Mouse (Mus musculus): Measurements from ENCODE around the gene Hpd. TPM values are rescaled to one million over a fixed set of nuclear protein-coding genes. Genes with fewer than 3 reads are reported as not detected.
A peak's percentile ranks its signal among the peaks of the same experiment; 100 is the strongest.

Hpd gene
- polyA plus RNA-seq, 1 experiment from 2014 or later: not detected

- WGBS: 79% methylated on average over 5 of the region's 5 CpGs
Measured at GRCm38 (mm10) chr5:123178792-123179191, 3.7 kb downstream of the Hpd start.

DNA sequence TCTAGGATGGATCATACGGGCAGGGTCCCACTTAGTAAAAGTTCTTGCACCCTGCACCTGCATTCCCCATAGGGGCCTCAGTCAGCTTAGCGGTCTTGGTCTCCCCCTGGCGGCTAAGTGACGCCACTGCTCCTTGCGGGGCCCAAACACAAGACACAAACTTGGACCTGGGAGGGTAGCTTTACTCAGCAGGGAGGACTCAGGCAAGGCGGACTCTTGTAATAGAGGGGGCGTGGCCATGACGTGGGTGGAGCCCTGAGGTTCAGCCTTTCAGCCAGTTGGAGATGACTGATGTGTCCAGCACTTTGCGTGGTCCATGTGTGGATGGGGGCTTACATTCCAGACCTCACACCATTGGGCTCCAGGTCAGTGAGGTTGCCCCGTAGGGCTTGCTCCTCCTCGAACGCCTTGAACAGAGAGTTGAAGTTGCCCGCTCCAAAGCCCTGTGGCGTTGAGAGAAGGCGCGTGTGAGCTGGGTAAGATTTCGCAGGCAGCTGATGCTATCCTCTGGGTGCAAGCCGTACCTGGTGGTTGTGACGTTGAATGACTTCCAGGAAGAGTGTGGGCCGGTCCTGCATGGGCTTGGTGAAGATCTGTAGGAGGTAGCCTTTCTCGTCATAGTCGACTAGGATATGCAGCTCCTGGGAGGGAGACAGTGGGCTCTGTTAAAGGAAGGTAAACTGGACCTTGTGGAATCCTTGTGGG lies 10.7 kb downstream of the Hpd start:
- DNase-seq (ENCODE audit: low spot score) (peak; percentile 91), ATAC-seq (ENCODE audit: low read depth) (peak; percentile 89)
- Histone ChIP-seq H3K9ac (ENCODE audit: low read depth, low read length) (peak overlapping the region; percentile 38; the same call in 1 of the 2 replicates), H3K27ac (replicated peaks; ENCODE audit: low read depth, low read length) (no peak overlapping the region), H3K27me3 (replicated peaks; ENCODE audit: control insufficient read depth, insufficient read depth, low read length) (no peaks in the 10 kb centered on the region), H3K4me3 (ENCODE audit: low read depth, low read length) (peak overlapping the region; percentile 29), H3K4me2 (ENCODE audit: low read depth, low read length) (peak overlapping the region; percentile 54), H3K4me1 (ENCODE audit: control insufficient read depth, insufficient read depth, low read length) (peaks cover 16% of the 10 kb centered on the region; the same call in 1 of the 2 replicates), H3K36me3 (ENCODE audit: control insufficient read depth, insufficient read depth, low read length) (peaks cover 7% of the 10 kb centered on the region), H3K9me3 (ENCODE audit: control insufficient read depth, low read length) (no peaks in the 10 kb centered on the region)
- WGBS: 9% methylated on average over 21 of the region's 22 CpGs

More at GRCm38 (mm10) chr5:123178792-123179191, 3.7 kb downstream of the Hpd start:
- Histone ChIP-seq H3K27ac (replicated peaks; ENCODE audit: low read depth, low read length) (no peak overlapping the region), H3K9me3 (ENCODE audit: control insufficient read depth, low read length) (no peaks in the 10 kb centered on the region), H3K9ac (ENCODE audit: low read depth, low read length) (no peak overlapping the region), H3K27me3 (replicated peaks; ENCODE audit: control insufficient read depth, insufficient read depth, low read length) (no peaks in the 10 kb centered on the region), H3K36me3 (ENCODE audit: control insufficient read depth, insufficient read depth, low read length) (no peaks in the 10 kb centered on the region), H3K4me1 (ENCODE audit: control insufficient read depth, insufficient read depth, low read length) (no peaks in the 10 kb centered on the region), H3K4me2 (ENCODE audit: low read depth, low read length) (no peak overlapping the region), H3K4me3 (ENCODE audit: low read depth, low read length) (no peak overlapping the region)
- ATAC-seq (ENCODE audit: low read depth) (no peak), DNase-seq (ENCODE audit: low spot score) (no peak)

DNA sequence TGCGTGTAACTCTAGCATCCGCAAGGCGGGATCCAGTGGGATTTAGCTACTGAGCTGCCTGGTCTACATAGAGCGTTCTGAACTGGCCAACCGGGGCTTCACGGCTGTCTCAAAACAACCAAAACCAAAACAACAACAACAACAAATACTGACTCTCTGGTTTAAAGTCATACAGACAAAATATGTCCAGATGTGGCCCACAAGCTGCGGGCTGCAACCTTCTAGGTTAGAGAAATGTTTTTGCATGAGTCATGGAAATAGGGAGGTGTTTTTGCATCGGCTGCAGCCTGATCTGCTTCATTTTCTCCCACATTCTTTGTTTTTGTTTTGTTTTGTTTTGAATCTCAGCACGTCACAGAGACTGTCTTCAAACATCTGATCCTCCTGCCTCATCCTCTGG lies 12.2 kb downstream of the Hpd start:
- peak overlapping the region; percentile 67; the same call in 1 of the 2 replicates for H3K27ac ChIP-seq (replicated peaks; ENCODE audit: low read depth, low read length)
- H3K4me1 ChIP-seq (ENCODE audit: control insufficient read depth, insufficient read depth, low read length): peaks cover 16% of the 10 kb centered on the region; the same call in 1 of the 2 replicates
- 50% methylated on average over 9 of the region's 9 CpGs for WGBS
- no peak overlapping the region for H3K9ac ChIP-seq (ENCODE audit: low read depth, low read length)
- no peaks in the 10 kb centered on the region for H3K27me3 ChIP-seq (replicated peaks; ENCODE audit: control insufficient read depth, insufficient read depth, low read length)
- H3K4me2 ChIP-seq (ENCODE audit: low read depth, low read length): 0 out of 2 replicates have a peak overlapping the region, but pooled peaks have one; percentile 6
- no peak for ATAC-seq (ENCODE audit: low read depth)
- H3K9me3 ChIP-seq (ENCODE audit: control insufficient read depth, low read length): no peaks in the 10 kb centered on the region
- peaks cover 22% of the 10 kb centered on the region for H3K36me3 ChIP-seq (ENCODE audit: control insufficient read depth, insufficient read depth, low read length)
- DNase-seq (ENCODE audit: low spot score): no peak
- H3K4me3 ChIP-seq (ENCODE audit: low read depth, low read length): no peak overlapping the region

GRCm38 (mm10) chr5:123169284-123169683 lies 13.2 kb downstream of the Hpd start, which contains the start of gene Psmd9:
Psmd9 (plus strand) TSS chr5:123169413.
- Histone ChIP-seq H3K4me3 (ENCODE audit: low read depth, low read length) (no peak within 1 kb of the TSS), H3K9ac (ENCODE audit: low read depth, low read length) (no peak within 1 kb of the TSS), H3K4me2 (ENCODE audit: low read depth, low read length) (no peak within 1 kb of the TSS), H3K9me3 (ENCODE audit: control insufficient read depth, low read length) (no peaks in the 10 kb centered on the region), H3K27ac (replicated peaks; ENCODE audit: low read depth, low read length) (peak within 1 kb of the TSS; percentile 67), H3K27me3 (replicated peaks; ENCODE audit: control insufficient read depth, insufficient read depth, low read length) (no peaks in the 10 kb centered on the region), H3K36me3 (ENCODE audit: control insufficient read depth, insufficient read depth, low read length) (peaks cover 28% of the 10 kb centered on the region), H3K4me1 (ENCODE audit: control insufficient read depth, insufficient read depth, low read length) (peaks cover 16% of the 10 kb centered on the region; the same call in 1 of the 2 replicates)
- DNase-seq (ENCODE audit: low spot score): no peak
- WGBS: 76% methylated on average over 5 of the region's 5 CpGs
- no peak for ATAC-seq (ENCODE audit: low read depth)

DNA sequence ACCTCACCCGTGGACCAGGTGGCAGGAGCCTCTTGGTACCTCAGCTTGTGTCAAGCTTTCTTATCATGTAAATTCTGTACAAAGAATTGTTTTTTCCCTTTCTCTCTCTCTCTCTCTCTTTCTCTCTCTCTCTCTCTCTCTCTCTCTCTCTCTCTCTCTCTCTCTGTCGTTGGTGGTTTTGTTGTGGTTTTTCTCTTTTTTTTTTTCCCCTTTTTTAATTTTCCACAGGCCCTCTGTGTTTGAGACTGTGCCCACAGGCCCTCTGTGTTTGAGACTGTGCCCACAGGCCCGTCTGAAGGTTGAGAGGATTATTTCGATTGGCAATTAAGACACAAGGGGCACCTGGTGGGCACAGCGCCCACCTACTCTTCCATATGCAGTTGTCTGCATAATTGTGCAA lies 14.9 kb downstream of the Hpd start:
- no peaks in the 10 kb centered on the region for H3K27me3 ChIP-seq (replicated peaks; ENCODE audit: control insufficient read depth, insufficient read depth, low read length)
- no peak overlapping the region for H3K9ac ChIP-seq (ENCODE audit: low read depth, low read length)
- H3K4me3 ChIP-seq (ENCODE audit: low read depth, low read length): no peak overlapping the region
- no peak for ATAC-seq (ENCODE audit: low read depth)
- H3K36me3 ChIP-seq (ENCODE audit: control insufficient read depth, insufficient read depth, low read length): peaks cover 45% of the 10 kb centered on the region
- H3K4me1 ChIP-seq (ENCODE audit: control insufficient read depth, insufficient read depth, low read length): peaks cover 16% of the 10 kb centered on the region; the same call in 1 of the 2 replicates
- WGBS: 68% methylated on average over 5 of the region's 5 CpGs
- DNase-seq (ENCODE audit: low spot score): no peak
- H3K4me2 ChIP-seq (ENCODE audit: low read depth, low read length): no peak overlapping the region
- H3K9me3 ChIP-seq (ENCODE audit: control insufficient read depth, low read length): no peaks in the 10 kb centered on the region
- no peak overlapping the region for H3K27ac ChIP-seq (replicated peaks; ENCODE audit: low read depth, low read length)

DNA sequence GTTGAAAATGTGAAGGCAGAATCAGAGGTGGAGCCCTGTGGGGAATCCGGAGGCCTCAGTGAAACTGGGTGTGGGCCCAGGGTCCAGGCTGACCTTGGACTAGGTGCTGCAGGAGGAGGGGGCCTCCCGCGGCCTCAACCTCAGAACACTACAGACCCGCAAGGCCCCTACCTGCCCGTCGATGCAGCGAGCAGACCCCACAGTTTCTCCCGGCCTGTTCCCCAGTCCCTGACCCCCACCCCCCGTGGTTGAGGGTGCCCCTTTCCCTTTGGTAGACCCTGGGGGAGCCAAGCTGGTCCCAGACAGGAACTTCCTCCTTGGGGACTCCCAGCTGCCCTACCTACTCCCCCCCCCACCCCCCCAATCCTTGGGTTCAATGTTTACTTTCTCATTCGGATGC lies 16.1 kb downstream of the Hpd start:
- 89% methylated on average over 10 of the region's 10 CpGs for WGBS
- no peak for ATAC-seq (ENCODE audit: low read depth)
- H3K36me3 ChIP-seq (ENCODE audit: control insufficient read depth, insufficient read depth, low read length): peaks cover 56% of the 10 kb centered on the region
- no peak overlapping the region for H3K4me3 ChIP-seq (ENCODE audit: low read depth, low read length)
- no peaks in the 10 kb centered on the region for H3K27me3 ChIP-seq (replicated peaks; ENCODE audit: control insufficient read depth, insufficient read depth, low read length)
- H3K9me3 ChIP-seq (ENCODE audit: control insufficient read depth, low read length): no peaks in the 10 kb centered on the region
- H3K4me1 ChIP-seq (ENCODE audit: control insufficient read depth, insufficient read depth, low read length): 0 out of 2 replicates have a peak, but pooled peaks cover 10% of the 10 kb centered on the region
- no peak overlapping the region for H3K4me2 ChIP-seq (ENCODE audit: low read depth, low read length)
- no peak overlapping the region for H3K27ac ChIP-seq (replicated peaks; ENCODE audit: low read depth, low read length)
- no peak for DNase-seq (ENCODE audit: low spot score)
- no peak overlapping the region for H3K9ac ChIP-seq (ENCODE audit: low read depth, low read length)

DNA sequence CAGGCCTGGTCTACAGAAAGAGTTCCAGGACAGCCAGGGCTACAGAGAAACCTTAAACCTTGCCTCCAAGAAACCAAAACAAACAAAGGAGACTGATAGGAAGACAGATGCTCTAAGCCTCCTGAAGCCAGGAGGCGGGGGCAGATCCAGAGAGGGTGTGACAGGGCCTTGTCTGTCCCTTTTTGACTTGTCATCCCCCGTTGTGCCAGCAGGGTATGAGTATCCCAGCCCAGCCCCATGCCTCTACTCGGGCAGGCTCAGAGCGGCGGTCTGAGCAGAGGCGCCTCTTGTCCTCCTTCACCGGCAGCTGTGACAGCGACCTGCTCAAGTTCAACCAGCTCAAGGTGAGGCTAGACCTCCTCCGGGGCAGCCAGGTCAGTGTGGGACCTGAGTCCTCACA lies 19.6 kb downstream of the Hpd start:
- H3K36me3 ChIP-seq (ENCODE audit: control insufficient read depth, insufficient read depth, low read length): peaks cover 91% of the 10 kb centered on the region

GRCm38 (mm10) chr5:123160341-123160740 lies 22.2 kb downstream of the Hpd start:
- no peaks in the 10 kb centered on the region for H3K4me1 ChIP-seq (ENCODE audit: control insufficient read depth, insufficient read depth, low read length)
- ATAC-seq (ENCODE audit: low read depth) (no peak), DNase-seq (ENCODE audit: low spot score) (no peak)
- no peak overlapping the region for H3K27ac ChIP-seq (replicated peaks; ENCODE audit: low read depth, low read length)
- H3K9me3 ChIP-seq (ENCODE audit: control insufficient read depth, low read length): no peaks in the 10 kb centered on the region
- no peak overlapping the region for H3K4me2 ChIP-seq (ENCODE audit: low read depth, low read length)
- no peak overlapping the region for H3K4me3 ChIP-seq (ENCODE audit: low read depth, low read length)
- no peak overlapping the region for H3K9ac ChIP-seq (ENCODE audit: low read depth, low read length)
- peaks cover 90% of the 10 kb centered on the region for H3K36me3 ChIP-seq (ENCODE audit: control insufficient read depth, insufficient read depth, low read length)
- WGBS: 90% methylated on average over 15 of the region's 15 CpGs
- H3K27me3 ChIP-seq (replicated peaks; ENCODE audit: control insufficient read depth, insufficient read depth, low read length): no peaks in the 10 kb centered on the region

More for the DNA sequence above, 19.6 kb downstream of the Hpd start:
- Histone ChIP-seq H3K4me3 (ENCODE audit: low read depth, low read length) (no peak overlapping the region), H3K27me3 (replicated peaks; ENCODE audit: control insufficient read depth, insufficient read depth, low read length) (no peaks in the 10 kb centered on the region), H3K27ac (replicated peaks; ENCODE audit: low read depth, low read length) (no peak overlapping the region), H3K9ac (ENCODE audit: low read depth, low read length) (no peak overlapping the region), H3K9me3 (ENCODE audit: control insufficient read depth, low read length) (no peaks in the 10 kb centered on the region), H3K4me2 (ENCODE audit: low read depth, low read length) (no peak overlapping the region), H3K4me1 (ENCODE audit: control insufficient read depth, insufficient read depth, low read length) (no peaks in the 10 kb centered on the region)
- ATAC-seq (ENCODE audit: low read depth): no peak
- no peak for DNase-seq (ENCODE audit: low spot score)
- 82% methylated on average over 9 of the region's 9 CpGs for WGBS

DNA sequence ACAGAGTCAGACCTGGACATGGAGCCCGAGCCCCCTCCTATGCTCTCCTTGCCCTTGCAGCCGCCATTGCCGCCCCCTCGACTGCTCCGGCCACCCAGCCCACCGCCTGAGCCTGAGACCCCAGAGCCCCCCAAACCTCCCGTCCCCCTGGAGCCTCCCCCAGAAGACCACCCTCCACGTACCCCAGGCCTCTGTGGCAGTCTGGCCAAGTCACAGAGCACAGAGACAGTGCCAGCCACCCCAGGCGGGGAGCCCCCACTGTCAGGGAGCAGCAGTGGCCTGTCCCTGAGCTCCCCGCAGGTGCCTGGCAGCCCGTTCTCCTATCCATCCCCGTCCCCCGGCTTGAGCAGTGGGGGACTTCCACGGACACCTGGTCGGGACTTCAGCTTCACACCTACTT lies 22.7 kb downstream of the Hpd start:
- DNase-seq (ENCODE audit: low spot score): no peak
- Histone ChIP-seq H3K36me3 (ENCODE audit: control insufficient read depth, insufficient read depth, low read length) (peaks cover 93% of the 10 kb centered on the region), H3K9ac (ENCODE audit: low read depth, low read length) (no peak overlapping the region), H3K9me3 (ENCODE audit: control insufficient read depth, low read length) (no peaks in the 10 kb centered on the region), H3K4me3 (ENCODE audit: low read depth, low read length) (no peak overlapping the region), H3K27ac (replicated peaks; ENCODE audit: low read depth, low read length) (no peak overlapping the region), H3K4me1 (ENCODE audit: control insufficient read depth, insufficient read depth, low read length) (no peaks in the 10 kb centered on the region), H3K27me3 (replicated peaks; ENCODE audit: control insufficient read depth, insufficient read depth, low read length) (no peaks in the 10 kb centered on the region), H3K4me2 (ENCODE audit: low read depth, low read length) (no peak overlapping the region)
- no peak for ATAC-seq (ENCODE audit: low read depth)
- WGBS: 93% methylated on average over 15 of the region's 15 CpGs

Data from embryonic facial prominence, embryonic 14.5 days (tissue).